Mouse (Mus musculus): ENCODE results near the gene Prl6a1. TPM values are rescaled to one million over a fixed set of nuclear protein-coding genes. Genes with fewer than 3 reads are reported as not detected.
A peak's percentile ranks its signal among the peaks of the same experiment; 100 is the strongest.

Gene Prl6a1
- not detected in 2 replicates for polyA plus RNA-seq (2016; fragmentation: Nextera tagmentation; extraction: Ambion mirVana)

DNA sequence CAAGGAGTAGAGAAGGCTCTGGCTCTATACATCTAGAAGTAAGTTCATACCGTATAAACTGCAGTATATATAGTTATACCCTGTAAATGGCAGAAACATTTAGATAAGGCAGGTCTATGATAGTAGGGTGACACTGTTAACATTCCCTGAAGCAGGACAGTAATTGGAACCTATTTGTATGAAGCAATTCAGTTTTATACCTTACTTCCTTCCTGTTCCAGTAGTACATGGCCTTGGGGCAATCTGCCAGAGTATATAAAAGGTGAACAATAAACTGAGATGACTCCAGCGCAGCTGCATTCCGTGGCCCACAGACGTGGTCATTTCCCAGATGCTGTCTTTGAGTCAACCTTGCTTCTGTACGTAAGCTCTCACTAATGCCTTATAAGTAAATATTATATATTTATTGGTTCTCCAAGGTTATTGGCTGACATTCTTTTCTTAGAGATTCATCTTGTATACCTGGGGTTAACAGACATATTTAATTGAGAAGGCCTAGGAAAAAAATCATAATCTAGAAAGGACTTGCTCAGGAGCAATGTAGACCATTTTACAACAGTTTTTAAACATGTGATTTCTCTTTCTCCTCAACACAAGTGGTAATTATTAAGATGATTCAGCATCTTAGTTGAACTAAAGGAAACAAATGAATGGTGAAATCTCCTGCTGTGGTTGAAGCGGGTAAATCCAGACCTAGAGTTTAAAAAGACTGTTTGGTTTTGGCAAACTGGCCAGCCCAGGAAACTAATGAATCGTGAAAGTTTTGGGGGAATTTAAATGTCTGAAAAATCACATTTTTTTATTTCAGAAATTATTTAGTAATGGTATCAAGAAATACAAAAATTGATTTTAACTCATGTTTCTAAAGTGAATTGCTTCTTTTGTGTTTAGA, at the start of gene Prl6a1:
Gene Prl6a1 (plus strand): TSS at position 294 of the 892 bp plus-strand sequence.
- Histone ChIP-seq H3K4me1 (no peaks in the 10 kb centered on the region), H3K27me3 (ENCODE audit: poor library complexity, severe bottlenecking) (no peaks in the 10 kb centered on the region), H3K27ac (no peak within 1 kb of the TSS), H3K4me3 (no peak within 1 kb of the TSS), H3K36me3 (replicated peaks) (no peaks in the 10 kb centered on the region), H3K9me3 (no peaks in the 10 kb centered on the region)
- WGBS, result 92% methylated on average over 7 of the region's 7 CpGs
- DNase-seq (ENCODE audit: extremely low spot score, low spot score), result no peak

DNA sequence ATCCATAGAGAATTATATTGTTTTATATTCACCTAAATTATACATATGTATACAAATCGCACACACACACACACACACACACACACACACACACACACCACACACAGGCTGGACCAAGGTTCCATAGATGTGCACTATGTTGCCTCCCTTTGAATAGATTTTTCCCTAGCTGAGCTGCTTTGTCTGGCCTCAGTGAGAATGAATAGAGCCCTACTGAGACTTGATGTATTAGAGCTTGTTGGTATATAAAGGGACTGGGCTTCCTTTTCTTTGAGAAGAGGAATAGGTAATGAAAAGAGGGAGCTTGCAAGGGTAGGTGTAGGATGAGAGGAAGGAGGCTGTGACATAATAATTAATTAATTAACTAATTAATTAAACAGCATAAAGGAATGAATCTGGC, 22.6 kb downstream of the Prl6a1 start:
- Histone ChIP-seq H3K27ac (no peak overlapping the region), H3K9me3 (no peaks in the 10 kb centered on the region), H3K27me3 (ENCODE audit: poor library complexity, severe bottlenecking) (peaks cover 36% of the 10 kb centered on the region), H3K4me1 (peaks cover 11% of the 10 kb centered on the region), H3K4me3 (no peak overlapping the region), H3K36me3 (replicated peaks) (no peaks in the 10 kb centered on the region)
- DNase-seq (ENCODE audit: extremely low spot score, low spot score), result peak; percentile 22
- WGBS, result 56% methylated on average over 1 of the region's 1 CpGs

DNA sequence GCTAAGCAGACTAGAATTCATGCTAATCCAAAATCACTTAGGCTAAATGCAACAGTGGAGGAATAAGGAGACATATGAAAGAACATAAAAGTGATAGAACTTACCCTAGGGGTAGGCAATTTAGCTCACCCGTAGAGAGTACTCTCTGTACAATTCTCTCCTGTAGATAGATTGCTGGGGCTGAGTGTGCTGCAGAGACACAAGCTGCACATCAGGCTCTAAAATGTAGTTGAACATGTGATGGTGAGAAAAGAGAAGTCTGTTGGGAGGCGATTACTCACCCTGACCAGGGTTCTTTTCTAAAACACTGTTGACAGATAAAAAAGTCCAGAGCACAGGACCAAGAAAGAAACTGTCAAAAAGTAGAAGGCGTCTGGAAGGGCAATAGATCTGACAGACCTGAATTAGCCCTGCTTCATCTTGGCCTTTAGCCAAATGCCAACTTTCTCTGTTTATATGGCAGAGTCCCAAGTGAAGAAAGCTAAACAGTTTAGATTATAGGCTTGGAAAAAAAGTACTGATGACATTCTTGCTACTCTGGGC, 30.4 kb downstream of the Prl6a1 start:
- DNase-seq (ENCODE audit: extremely low spot score, low spot score), result no peak
- Histone ChIP-seq H3K27me3 (ENCODE audit: poor library complexity, severe bottlenecking) (peaks cover 4% of the 10 kb centered on the region; the same call in 1 of the 2 replicates), H3K9me3 (no peaks in the 10 kb centered on the region), H3K36me3 (replicated peaks) (no peaks in the 10 kb centered on the region), H3K4me3 (no peak overlapping the region), H3K4me1 (no peaks in the 10 kb centered on the region), H3K27ac (no peak overlapping the region)
- 83% methylated on average over 3 of the region's 3 CpGs for WGBS

DNA sequence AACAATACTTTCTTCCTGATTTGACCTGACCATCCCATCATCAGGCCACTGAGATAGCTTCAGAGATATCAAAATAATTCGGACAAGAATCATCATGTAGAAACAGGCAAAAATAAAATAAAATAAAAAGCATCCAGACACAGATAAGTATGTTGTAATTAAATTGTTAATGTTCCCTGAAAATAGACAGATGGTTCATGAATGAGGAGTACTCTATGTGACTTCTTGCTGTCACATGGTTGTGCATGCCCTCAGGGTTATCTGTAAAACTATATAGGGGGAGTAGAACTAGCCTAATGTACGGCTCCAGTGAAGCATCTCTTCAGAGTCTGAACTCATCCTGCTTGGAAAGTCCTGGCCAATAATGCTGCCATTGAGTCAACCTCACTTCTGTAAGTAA, 32.9 kb downstream of the Prl6a1 start, which contains the start of gene Prl8a2:
Gene Prl8a2 (plus strand): TSS at position 301 of the 400 bp plus-strand sequence.
- Histone ChIP-seq H3K27ac (no peak within 1 kb of the TSS), H3K9me3 (no peaks in the 10 kb centered on the region), H3K27me3 (ENCODE audit: poor library complexity, severe bottlenecking) (no peaks in the 10 kb centered on the region), H3K4me3 (no peak within 1 kb of the TSS), H3K4me1 (no peaks in the 10 kb centered on the region), H3K36me3 (replicated peaks) (no peaks in the 10 kb centered on the region)
- WGBS, result 87% methylated on average over 2 of the region's 2 CpGs
- DNase-seq (ENCODE audit: extremely low spot score, low spot score), result no peak

Other genes starting within 250 kb of the Prl6a1 start
- gene Prl3d1, start 218.4 kb upstream of the Prl6a1 start, polyA plus RNA-seq (2016; fragmentation: Nextera tagmentation; extraction: Ambion mirVana), result not detected in 2 replicates
- not detected in 2 replicates for gene Prl3d2, start 190.9 kb upstream of the Prl6a1 start, polyA plus RNA-seq (2016; fragmentation: Nextera tagmentation; extraction: Ambion mirVana)
- gene Prl3d3, start 155.8 kb upstream of the Prl6a1 start, polyA plus RNA-seq (2016; fragmentation: Nextera tagmentation; extraction: Ambion mirVana), result not detected in 2 replicates
- not detected in 2 replicates for gene Prl3c1, start 116.0 kb upstream of the Prl6a1 start, polyA plus RNA-seq (2016; fragmentation: Nextera tagmentation; extraction: Ambion mirVana)
- gene Prl3b1, start 70.8 kb upstream of the Prl6a1 start, polyA plus RNA-seq (2016; fragmentation: Nextera tagmentation; extraction: Ambion mirVana), result 1.3 and 1.7 TPM in 2 replicates
- gene Prl3a1, start 53.2 kb upstream of the Prl6a1 start, polyA plus RNA-seq (2016; fragmentation: Nextera tagmentation; extraction: Ambion mirVana), result not detected in 2 replicates
- gene Prl8a2, start 33.0 kb downstream of the Prl6a1 start, polyA plus RNA-seq (2016; fragmentation: Nextera tagmentation; extraction: Ambion mirVana), result not detected in 2 replicates
- not detected in 2 replicates for gene Prl2b1, start 78.2 kb downstream of the Prl6a1 start, polyA plus RNA-seq (2016; fragmentation: Nextera tagmentation; extraction: Ambion mirVana)
- gene Prl8a6, start 126.1 kb downstream of the Prl6a1 start, polyA plus RNA-seq (2016; fragmentation: Nextera tagmentation; extraction: Ambion mirVana), result not detected in 2 replicates
- not detected in 2 replicates for gene Prl8a8, start 200.6 kb downstream of the Prl6a1 start, polyA plus RNA-seq (2016; fragmentation: Nextera tagmentation; extraction: Ambion mirVana)

All from forebrain, embryonic 10.5 days (tissue).